Mouse (Mus musculus) CH12.LX (cell line): Measurements from ENCODE around the gene Atp6v1g3. TPM values are rescaled to one million over a fixed set of nuclear protein-coding genes. Genes with fewer than 3 reads are reported as not detected.

Experiments used
- DNase-seq: peaks from one replicate; pipeline ENCODE4 v3.0.0-alpha.2; 2013; ENCODE audit errors: extremely low read depth
- H3K27ac ChIP-seq: 2 replicates; pipeline ENCODE4 v1.5.1; 2012; ENCODE audit warnings: low read depth, mild to moderate bottlenecking, control low read depth, moderate library complexity; ENCODE audit not compliant: insufficient read depth
- H3K27me3 ChIP-seq: replicated peaks from 2 replicates; pipeline ENCODE3; 2012; ENCODE audit warnings: inconsistent platforms
- H3K36me3 ChIP-seq, 2 experiments: replicated peaks in 1 of 2; 2 replicates each; pipeline versions ENCODE3 to v1.6.1; 2012; ENCODE audit warnings: inconsistent platforms in 1 of 2, low read length in 1 of 2, mild to moderate bottlenecking in 1 of 2, mixed read lengths in 1 of 2, moderate library complexity in 1 of 2; ENCODE audit not compliant: control insufficient read depth in 1 of 2, insufficient read depth in 1 of 2
- H3K4me1 ChIP-seq, 2 experiments: 2 replicates each; pipeline ENCODE4 v1.6.1; 2012; ENCODE audit warnings: inconsistent platforms in 1 of 2, moderate library complexity in 1 of 2; ENCODE audit not compliant: insufficient read depth in 2 of 2, control insufficient read depth in 1 of 2
- H3K4me2 ChIP-seq: 2 replicates; pipeline ENCODE4 v1.6.1; 2012; ENCODE audit warnings: low read depth, mild to moderate bottlenecking, control low read depth; ENCODE audit not compliant: poor library complexity, insufficient read depth, severe bottlenecking
- H3K4me3 ChIP-seq, 3 experiments: fragments of 150-350 bp in 1 of 3; sonication (generic) in 1 of 3; replicated peaks in 1 of 3; 2 replicates each; pipeline versions ENCODE3 to v1.5.1; 2011 to 2012; ENCODE audit warnings: low read depth in 2 of 3, low read length in 2 of 3, mild to moderate bottlenecking in 2 of 3, moderate library complexity in 2 of 3, control low read depth in 1 of 3, improper control_type of control experiment in 1 of 3, inconsistent platforms in 1 of 3, mixed read lengths in 1 of 3; ENCODE audit not compliant: poor library complexity in 1 of 3
- H3K79me2 ChIP-seq: replicated peaks from 2 replicates; pipeline ENCODE4 v1.6.1; 2012; ENCODE audit warnings: mild to moderate bottlenecking, moderate library complexity; ENCODE audit not compliant: control insufficient read depth, poor library complexity, insufficient read depth, severe bottlenecking; ENCODE audit errors: extremely low read depth
- H3K9ac ChIP-seq: 2 replicates; pipeline ENCODE4 v1.6.1; 2012; ENCODE audit warnings: low read depth, mild to moderate bottlenecking, control low read depth, moderate library complexity; ENCODE audit not compliant: insufficient read depth
- H3K9me3 ChIP-seq: replicated peaks from 2 replicates; pipeline ENCODE3; 2012; ENCODE audit warnings: low read length, inconsistent platforms, mixed read lengths
- BHLHE40 ChIP-seq: IDR thresholded peaks from 2 replicates; pipeline ENCODE4 v1.6.1; 2011; ENCODE audit warnings: mild to moderate bottlenecking, low read depth, low read length, improper control_type of control experiment
- E2F4 ChIP-seq: IDR thresholded peaks from 2 replicates; pipeline ENCODE4 v1.6.1; 2011; ENCODE audit warnings: low read depth, low read length, improper control_type of control experiment; ENCODE audit not compliant: insufficient replicate concordance
- ELF1 ChIP-seq: IDR thresholded peaks from 2 replicates; pipeline ENCODE4 v1.6.1; 2014; ENCODE audit warnings: low read depth, mild to moderate bottlenecking, inconsistent platforms, low read length, improper control_type of control experiment
- EP300 ChIP-seq: IDR thresholded peaks from 2 replicates; pipeline ENCODE4 v1.6.1; 2011; ENCODE audit warnings: low read length, improper control_type of control experiment
- ETS1 ChIP-seq: conservative IDR thresholded peaks from 2 replicates; pipeline ENCODE4 v1.6.1; 2012; ENCODE audit warnings: low read depth, mild to moderate bottlenecking, inconsistent platforms, low read length, improper control_type of control experiment, moderate library complexity
- IRF4 ChIP-seq: IDR thresholded peaks from 2 replicates; pipeline ENCODE4 v1.6.1; 2014; ENCODE audit warnings: low read depth, mild to moderate bottlenecking, inconsistent platforms, low read length, improper control_type of control experiment
- JUN ChIP-seq: IDR thresholded peaks from 2 replicates; pipeline ENCODE4 v1.6.1; 2011; ENCODE audit warnings: low read depth, mild to moderate bottlenecking, low read length, improper control_type of control experiment, moderate library complexity; ENCODE audit not compliant: insufficient read depth
- MAZ ChIP-seq: IDR thresholded peaks from 2 replicates; pipeline ENCODE4 v1.6.1; 2012; ENCODE audit warnings: low read depth, mild to moderate bottlenecking, inconsistent platforms, low read length, improper control_type of control experiment, moderate library complexity
- MEF2A ChIP-seq: IDR thresholded peaks from 2 replicates; pipeline ENCODE4 v1.6.1; 2014; ENCODE audit warnings: low read depth, mild to moderate bottlenecking, inconsistent platforms, low read length, improper control_type of control experiment, borderline replicate concordance
- MXI1 ChIP-seq: IDR thresholded peaks from 2 replicates; pipeline ENCODE4 v1.6.1; 2011; ENCODE audit warnings: mild to moderate bottlenecking, low read depth, low read length, improper control_type of control experiment
- MYC ChIP-seq: IDR thresholded peaks from 2 replicates; pipeline ENCODE4 v1.6.1; 2011; ENCODE audit warnings: low read depth, mild to moderate bottlenecking, improper control_type of control experiment, low read length
- NELFE ChIP-seq: IDR thresholded peaks from 2 replicates; pipeline ENCODE4 v1.6.1; 2011; ENCODE audit warnings: low read depth, low read length, improper control_type of control experiment
- PAX5 ChIP-seq: IDR thresholded peaks from 2 replicates; pipeline ENCODE4 v1.6.1; 2012; ENCODE audit warnings: low read length, inconsistent platforms, mixed read lengths
- POLR2AphosphoS2 ChIP-seq: IDR thresholded peaks from 2 replicates; pipeline ENCODE4 v1.6.1; 2011; ENCODE audit warnings: low read depth, low read length, improper control_type of control experiment
- SMC3 ChIP-seq: IDR thresholded peaks from 2 replicates; pipeline ENCODE4 v1.6.1; 2011; ENCODE audit warnings: low read depth, low read length, improper control_type of control experiment
- TBP ChIP-seq: conservative IDR thresholded peaks from 2 replicates; pipeline ENCODE4 v1.6.1; 2011; ENCODE audit warnings: low read depth, low read length, improper control_type of control experiment
- UBTF ChIP-seq: IDR thresholded peaks from 2 replicates; pipeline ENCODE4 v1.6.1; 2012; ENCODE audit warnings: low read depth, mild to moderate bottlenecking, inconsistent platforms, low read length, improper control_type of control experiment, moderate library complexity
- USF1 ChIP-seq: IDR thresholded peaks from 2 replicates; pipeline ENCODE4 v1.6.1; 2014; ENCODE audit warnings: low read depth, mild to moderate bottlenecking, inconsistent platforms, low read length, improper control_type of control experiment
- ZC3H11A ChIP-seq: IDR thresholded peaks from 2 replicates; pipeline ENCODE4 v1.6.1; 2012; ENCODE audit warnings: low read depth, mild to moderate bottlenecking, inconsistent platforms, low read length, improper control_type of control experiment
- ZKSCAN1 ChIP-seq: IDR thresholded peaks from 2 replicates; pipeline ENCODE4 v1.6.1; 2012; ENCODE audit warnings: low read depth, inconsistent platforms, low read length, improper control_type of control experiment, borderline replicate concordance
- dilution Hi-C: fragments of 300-500 bp; cut with MboI; formaldehyde crosslinking; loops from 2 replicates; pipeline ENCODE4 v1.14.3; 2020; ENCODE audit warnings: low sequenced_read_pairs; ENCODE audit not compliant: extremely low pct_unique_long_range_greater_than_20kb, extremely low pct_ligation_motif_present
- in situ Hi-C: fragments of 300-500 bp; cut with MboI; formaldehyde crosslinking; loops from 3 replicates; pipeline ENCODE4 v1.14.3; 2019; ENCODE audit warnings: low sequenced_read_pairs, low pct_ligation_motif_present, low pct_unique_long_range_greater_than_20kb, mixed read lengths
- polyA plus RNA-seq: library from polyadenylated mRNA; unstranded; fragments of >175 nt; gene quantifications from 2 replicates; pipeline ENCODE4 v1.2.1, GENCODE M21; 2012; ENCODE audit warnings: low read depth; ENCODE audit not compliant: insufficient read length
- total RNA-seq, 2 experiments: library from RNA; depleted of rRNA; stranded (reverse); fragments of 300-350 nt in 1 of 2; fragments of >200 nt in 1 of 2; gene quantifications; 2 replicates each; pipeline ENCODE4 v1.2.3; 2012 to 2014

Atp6v1g3 gene
- total and polyA plus RNA-seq, 3 experiments, result not detected

DNA sequence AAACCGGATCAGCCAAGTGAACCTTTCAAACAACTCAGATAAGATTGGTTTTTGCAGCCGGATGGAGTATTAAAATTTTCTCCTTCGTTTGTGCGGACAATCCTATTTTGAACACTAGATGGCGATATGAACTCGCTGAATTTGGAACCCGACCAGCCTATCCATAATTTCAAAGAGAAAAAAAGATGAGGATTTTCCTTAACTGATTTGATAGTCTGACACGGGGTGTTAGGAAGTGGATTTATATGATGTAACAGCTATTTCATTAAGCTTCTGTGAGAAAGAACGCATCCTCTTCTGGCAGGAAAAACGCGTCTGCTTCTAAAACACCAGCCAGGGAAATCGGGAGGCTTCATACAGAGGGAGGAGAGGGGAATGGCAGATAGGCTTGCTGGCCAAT is 54.8 kb downstream of the Atp6v1g3 start (continued):
- TF ChIP-seq MXI1 (no peak), ETS1 (no peak), MEF2A (no peak), JUN (no peak), IRF4 (no peak), SMC3 (peak; percentile 81), EP300 (no peak), ZC3H11A (peak; percentile 74), ZKSCAN1 (no peak), MYC (no peak), ELF1 (no peak), MAZ (no peak), E2F4 (no peak), USF1 (no peak)

GRCm38 (mm10) chr1:138330556-138330955 is 57.0 kb downstream of the Atp6v1g3 start:
- H3K4me1 ChIP-seq, result peaks cover 0 to 14% of the 10 kb centered on the region in 2 experiments; a peak in 3 of 4 replicates
- H3K27me3 ChIP-seq, result no peaks in the 10 kb centered on the region
- dilution Hi-C loops, result no loop called here
- DNase-seq, result no peak
- no peaks in the 10 kb centered on the region for H3K79me2 ChIP-seq
- no peak overlapping the region for H3K27ac ChIP-seq
- no peak overlapping the region for H3K9ac ChIP-seq
- H3K4me2 ChIP-seq, result no peak overlapping the region
- TF ChIP-seq ZC3H11A (no peak), NELFE (no peak), ELF1 (no peak), MXI1 (no peak), SMC3 (no peak), E2F4 (no peak), UBTF (no peak), POLR2AphosphoS2 (no peak), BHLHE40 (no peak), PAX5 (no peak), TBP (no peak), ZKSCAN1 (no peak)
- TF ChIP-seq, all 38 proteins: peak for 0
- Histone ChIP-seq H3K9me3 (no peaks in the 10 kb centered on the region), H3K36me3 (no peaks in the 10 kb centered on the region), H3K4me3 (no peak overlapping the region)
- in situ Hi-C loops, result no loop called here
